Mouse (Mus musculus) liver, embryonic 14 days (tissue): Measurements from ENCODE around the gene Ajm1. TPM values are rescaled to one million over a fixed set of nuclear protein-coding genes. Genes with fewer than 3 reads are reported as not detected.

ENCODE experiments used
- polyA plus RNA-seq: library from polyadenylated mRNA; depleted of rRNA; stranded (reverse); fragments of >200 nt; gene quantifications from 2 replicates; pipeline ENCODE4 v1.2.3, GENCODE M21; 2012; rRNA removed

Ajm1 gene
- polyA plus RNA-seq: 0.02 and 0.06 TPM in 2 replicates

DNA sequence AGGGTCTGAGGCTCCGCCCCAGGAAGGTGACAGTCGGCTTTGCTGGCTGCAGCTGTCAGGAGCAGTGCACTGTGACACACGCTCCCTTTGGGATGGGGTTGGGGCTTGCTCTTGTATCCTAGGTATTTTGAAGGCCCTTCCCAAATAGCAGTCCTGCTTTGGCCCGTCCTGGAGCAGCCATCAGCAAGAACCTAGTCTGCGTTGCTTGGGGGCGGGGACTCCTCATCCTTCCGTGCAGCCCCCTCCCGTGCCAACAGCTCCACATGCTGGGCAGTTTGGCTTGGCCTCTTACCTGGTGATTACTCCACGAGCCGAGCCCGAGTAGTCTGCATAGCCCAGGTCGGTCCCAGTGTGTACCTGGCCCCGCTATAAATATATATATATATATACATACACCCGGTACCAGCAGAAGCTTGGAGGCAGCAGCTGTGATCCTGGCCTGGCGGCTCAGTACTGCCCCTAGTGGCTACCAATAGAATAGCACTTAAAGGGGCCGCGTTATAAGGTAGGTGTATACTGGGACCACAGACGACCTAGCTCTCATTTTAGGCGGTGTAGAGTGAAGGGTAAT lies at the start of gene Ajm1:
Gene Ajm1, minus strand, starts transcription at position 464 of the 571 bp plus-strand sequence.

DNA sequence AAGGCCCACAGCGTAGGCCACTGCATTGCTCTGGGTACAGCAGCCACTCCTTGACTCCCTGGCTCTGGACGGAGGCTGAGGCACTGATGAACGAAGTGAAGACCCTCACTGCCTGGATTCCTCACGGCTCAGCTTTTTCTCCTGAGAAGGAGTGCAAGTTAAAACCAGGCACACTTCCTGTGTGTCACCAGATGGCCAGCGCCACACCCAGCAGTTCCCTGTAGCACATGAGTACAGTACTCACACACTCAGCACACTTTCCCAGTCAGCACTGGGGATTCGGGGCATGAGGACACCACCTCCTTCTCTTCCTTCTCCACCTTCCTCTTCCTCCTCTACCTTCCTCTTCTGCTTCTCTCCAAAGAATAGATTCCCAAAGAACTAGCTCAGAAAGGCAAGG lies 46.3 kb upstream of the Ajm1 start, which contains the start of gene Fcna:
Gene Fcna, minus strand, starts transcription at position 220 of the 400 bp plus-strand sequence.

DNA sequence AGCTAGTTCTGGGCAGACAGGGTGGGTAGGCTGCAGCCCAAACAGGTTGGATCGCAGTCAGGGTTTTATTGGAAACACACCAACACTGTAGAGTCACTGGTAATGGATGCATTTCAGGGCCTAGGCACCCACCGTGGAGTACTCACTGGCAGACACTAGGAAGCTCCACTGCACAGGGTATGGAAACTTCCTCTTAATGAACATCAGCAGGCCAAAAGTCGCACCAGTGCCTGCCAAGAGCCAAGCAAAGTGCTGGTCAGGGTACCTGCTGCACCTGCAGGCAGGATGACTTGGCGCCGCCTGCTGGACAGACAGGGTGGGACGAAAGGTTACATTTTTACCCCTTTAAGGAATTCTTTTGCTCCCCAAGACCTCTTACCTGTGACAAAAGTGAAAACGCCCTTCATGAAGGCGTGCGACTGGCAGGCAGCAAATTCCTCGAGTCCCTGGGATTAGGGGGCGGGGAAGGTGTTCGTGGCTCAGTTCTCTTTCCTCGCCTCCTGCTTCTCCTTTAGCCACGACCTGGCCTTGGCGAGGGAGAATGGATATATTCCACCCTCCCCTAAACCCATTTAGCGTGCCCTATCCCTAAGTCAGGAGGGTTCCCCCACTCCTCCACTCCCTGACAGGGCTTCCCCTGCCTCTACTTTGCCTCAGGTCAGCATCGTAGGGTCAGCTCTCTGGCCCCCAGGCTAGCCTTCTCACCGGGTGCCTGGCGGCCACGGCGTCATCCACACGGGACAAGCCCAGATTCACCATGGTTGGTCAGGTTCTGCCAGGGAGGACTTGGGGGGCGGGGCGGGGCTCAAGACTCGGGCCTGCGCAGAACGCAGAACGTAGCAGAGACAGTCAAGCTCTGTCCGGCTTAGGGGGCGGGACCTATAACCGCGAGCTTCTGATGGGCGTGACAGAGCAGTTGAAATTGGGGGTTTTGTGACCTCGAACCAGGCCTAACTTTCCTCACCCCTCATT lies 40.0 kb upstream of the Ajm1 start, which contains the start of gene Tmem141:
Gene Tmem141, minus strand, starts transcription at position 777 of the 972 bp plus-strand sequence.

DNA sequence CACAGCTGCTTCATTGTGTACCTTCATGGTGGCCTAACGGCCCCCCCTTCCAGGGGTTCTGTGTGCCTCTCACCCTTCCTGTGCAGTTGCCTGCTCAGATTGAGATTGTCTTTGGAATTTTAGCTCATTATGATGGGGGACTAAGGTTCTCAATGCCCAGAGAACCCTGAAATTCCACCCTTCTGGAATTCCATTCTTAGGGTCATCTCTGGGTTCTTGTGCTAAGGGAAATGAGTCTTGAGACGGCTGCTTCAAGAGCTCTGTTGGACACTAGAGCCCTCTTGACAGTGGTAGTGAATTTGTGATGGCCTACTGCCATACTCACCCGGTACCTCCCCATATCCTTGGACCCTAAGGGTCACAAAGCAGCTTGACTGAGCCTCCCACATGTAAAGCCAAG lies 36.0 kb upstream of the Ajm1 start, which contains the start of gene Ccdc183:
Gene Ccdc183, minus strand, starts transcription at position 101 of the 400 bp plus-strand sequence.

DNA sequence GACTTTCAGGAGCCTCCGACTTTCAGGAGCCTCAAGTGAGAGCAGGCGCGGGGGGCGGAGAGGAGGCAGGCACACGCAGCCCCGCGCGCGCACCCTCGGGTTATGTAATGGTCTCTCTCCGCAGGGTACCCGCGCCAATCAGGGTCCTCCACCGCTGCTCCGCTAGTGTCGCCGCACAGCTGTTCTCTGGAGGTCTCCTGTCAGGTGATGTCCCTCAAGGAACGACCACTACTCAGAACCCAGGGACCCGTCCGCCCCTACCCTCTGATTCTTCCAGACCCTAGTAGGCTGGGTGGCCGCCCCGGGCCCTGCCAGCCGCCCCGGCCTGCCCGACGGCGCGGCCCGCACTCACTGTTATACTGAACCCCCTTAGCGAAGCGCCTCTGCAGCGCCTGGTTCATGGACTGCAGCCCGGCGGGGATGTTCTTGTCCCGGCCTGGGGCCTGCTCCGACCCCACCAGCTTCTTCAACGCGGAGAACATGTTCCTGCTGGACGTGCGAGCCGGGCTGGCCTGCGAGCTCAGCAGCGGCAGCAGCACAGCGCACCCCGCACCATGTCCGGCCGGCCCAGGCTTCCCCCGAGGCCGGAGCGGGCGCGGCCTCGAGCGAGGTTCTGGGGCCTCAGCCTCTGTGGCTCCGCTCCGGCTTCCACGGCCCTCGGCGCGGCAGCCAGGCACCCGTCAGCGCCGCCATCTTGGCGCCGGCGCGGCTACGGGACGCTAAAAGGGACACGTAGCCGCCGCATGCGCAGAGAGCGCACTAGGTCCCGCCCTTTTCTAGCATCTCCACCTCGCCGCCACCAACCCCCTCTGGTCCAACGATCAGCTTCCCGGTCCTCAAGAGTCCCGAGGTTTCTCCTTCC lies 26.4 kb upstream of the Ajm1 start, which contains the start of gene Rabl6:
Gene Rabl6, minus strand, starts transcription at position 761 of the 862 bp plus-strand sequence.

DNA sequence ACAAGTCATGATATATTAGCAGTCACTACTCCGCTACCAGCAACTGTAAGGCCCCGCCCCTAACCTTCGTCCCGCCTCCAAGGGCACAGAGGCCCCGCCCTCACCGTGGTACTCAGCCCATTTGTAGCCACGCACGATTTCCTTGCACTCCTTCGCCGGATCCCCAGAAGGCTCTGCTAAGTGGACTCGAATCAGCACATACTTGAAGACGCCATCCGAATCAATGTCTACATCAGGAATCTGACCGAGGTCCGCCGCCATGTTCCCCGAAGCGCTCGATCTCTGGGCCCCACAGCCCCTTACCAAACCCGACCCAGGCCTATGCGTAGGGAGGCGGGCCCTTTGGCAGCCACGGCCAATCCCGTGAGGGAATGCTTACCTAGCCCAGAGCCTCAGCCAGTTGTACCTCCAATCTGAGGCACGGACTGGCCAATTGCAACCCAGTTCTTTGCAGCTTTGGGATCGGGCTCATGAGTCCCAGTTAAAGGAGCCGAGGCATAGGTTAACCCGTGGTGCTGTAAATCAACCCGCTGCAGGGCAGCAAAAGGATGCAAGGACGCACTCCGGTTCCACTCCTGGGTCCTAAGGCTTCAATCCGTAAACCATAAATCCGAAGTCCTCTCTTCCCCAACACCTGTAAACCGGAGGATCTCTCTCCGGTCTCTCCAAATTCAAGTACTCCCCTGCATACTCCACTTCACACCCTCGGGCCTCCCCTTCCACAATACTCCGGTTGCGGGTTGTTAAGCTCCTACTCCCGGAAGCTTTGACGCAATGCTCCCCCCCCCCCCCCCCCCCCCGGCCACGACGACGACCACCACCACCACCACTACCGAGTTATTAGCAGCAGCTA lies 6.8 kb downstream of the Ajm1 start, which contains the start of the genes Mamdc4 and Phpt1:
Gene Mamdc4, minus strand, starts transcription at position 267 of the 853 bp plus-strand sequence.
Gene Phpt1, minus strand, starts transcription at position 646 of the 853 bp plus-strand sequence.

DNA sequence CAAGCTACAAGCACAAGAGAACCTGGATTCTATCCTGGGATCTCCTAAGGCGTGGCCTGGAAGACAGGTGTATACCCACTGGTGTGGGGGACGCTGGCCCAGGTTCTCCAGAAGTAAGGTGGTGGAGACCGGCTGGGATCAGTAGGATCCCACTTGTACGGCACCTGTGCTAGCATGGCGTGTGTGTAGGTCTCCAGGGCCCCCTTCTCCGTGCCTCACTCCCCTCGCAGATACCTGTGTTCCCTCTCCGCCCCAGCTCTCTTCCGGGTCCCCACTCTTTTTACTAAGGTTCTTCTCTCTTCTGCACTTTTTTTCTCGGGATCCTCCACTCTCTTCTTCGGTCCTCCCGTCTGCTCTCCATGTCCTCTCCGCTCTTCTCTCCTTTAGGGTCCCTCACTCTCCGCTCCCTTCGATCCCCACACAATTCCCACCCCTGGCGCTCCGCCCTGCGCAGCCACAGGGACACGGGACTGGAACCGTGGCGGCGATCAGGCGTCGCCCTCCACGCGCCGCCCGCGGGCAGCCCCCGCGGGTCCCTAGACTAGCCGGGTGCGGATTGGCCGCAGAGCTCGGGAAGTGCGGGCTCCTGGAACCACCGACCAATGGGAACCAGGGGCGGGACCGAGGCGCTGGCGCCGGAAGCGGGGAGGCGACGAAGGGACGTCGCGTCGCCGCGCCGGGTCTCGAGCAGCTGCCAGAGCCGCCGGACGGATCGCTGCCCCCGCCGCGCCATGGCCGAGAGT lies 24.2 kb downstream of the Ajm1 start, which contains the start of gene Edf1:
Gene Edf1, plus strand, starts transcription at position 627 of the 743 bp plus-strand sequence.

DNA sequence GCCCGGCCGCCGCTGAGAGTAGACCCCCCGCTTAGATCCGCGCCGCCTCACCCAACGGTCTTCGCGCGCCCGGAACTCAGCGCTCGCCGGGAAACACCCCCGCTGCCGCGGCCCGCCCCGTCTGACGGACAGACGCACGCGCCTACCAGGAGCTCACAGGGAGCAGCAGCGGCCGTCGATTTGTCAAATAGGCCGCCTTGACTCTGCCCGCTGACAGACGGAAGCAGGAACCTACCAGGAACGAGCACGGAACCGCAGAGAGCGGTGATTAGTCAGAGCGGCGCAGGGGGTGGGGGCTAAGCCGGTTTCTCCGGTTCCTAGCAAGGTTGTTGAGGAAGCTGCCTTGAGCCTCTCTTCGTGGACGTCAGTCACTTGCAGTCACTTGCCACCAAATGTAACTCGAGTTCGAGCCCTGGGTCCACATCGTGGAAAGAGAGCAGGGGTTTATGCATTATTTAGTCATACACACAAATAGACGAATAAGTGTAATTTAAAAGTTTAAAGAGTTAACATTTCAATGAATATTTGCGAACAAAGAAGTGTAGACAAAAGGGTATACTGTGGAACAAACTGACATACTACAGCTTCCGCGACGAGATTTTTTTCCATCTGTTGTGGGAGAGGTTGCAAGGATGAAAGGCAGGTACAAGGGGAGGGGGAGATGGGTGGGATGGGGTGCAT lies 34.6 kb downstream of the Ajm1 start, which contains the start of gene Traf2:
Gene Traf2, minus strand, starts transcription at position 130 of the 681 bp plus-strand sequence.

Other genes starting within 250 kb of the Ajm1 start
- gene Man1b1, start 249.4 kb downstream of the Ajm1 start, polyA plus RNA-seq: 5.0 and 8.0 TPM in 2 replicates
- 9.5 and 11.0 TPM in 2 replicates for gene Dpp7, start 225.4 kb downstream of the Ajm1 start, polyA plus RNA-seq
- gene Uap1l1, start 216.1 kb downstream of the Ajm1 start, polyA plus RNA-seq: 3.3 and 4.3 TPM in 2 replicates
- 18.3 and 19.0 TPM in 2 replicates for gene Sapcd2, start 209.4 kb downstream of the Ajm1 start, polyA plus RNA-seq
- 0.18 and 0.22 TPM in 2 replicates for gene Entpd2, start 185.9 kb downstream of the Ajm1 start, polyA plus RNA-seq
- gene Npdc1, start 182.4 kb downstream of the Ajm1 start, polyA plus RNA-seq: 3.2 and 3.7 TPM in 2 replicates
- 0.37 and 0.68 TPM in 2 replicates for gene Fut7, start 158.5 kb downstream of the Ajm1 start, polyA plus RNA-seq
- 1.9 and 2.4 TPM in 2 replicates for gene Abca2, start 153.1 kb downstream of the Ajm1 start, polyA plus RNA-seq
- gene Clic3, start 124.9 kb downstream of the Ajm1 start, polyA plus RNA-seq: 0.14 and 0.23 TPM in 2 replicates
- 7.5 and 7.9 TPM in 2 replicates for gene Paxx, start 120.7 kb downstream of the Ajm1 start, polyA plus RNA-seq
- 0.21 TPM in 2 replicates for gene Ptgds, start 111.7 kb downstream of the Ajm1 start, polyA plus RNA-seq
- not detected in 2 replicates for gene Lcn12, start 87.8 kb downstream of the Ajm1 start, polyA plus RNA-seq
- gene Fbxw5, start 81.0 kb downstream of the Ajm1 start, polyA plus RNA-seq: 4.5 and 8.5 TPM in 2 replicates
- gene C8g, start 80.0 kb downstream of the Ajm1 start, polyA plus RNA-seq: 19.1 and 24.6 TPM in 2 replicates
- 5.3 and 6.8 TPM in 2 replicates for gene Traf2, start 34.8 kb downstream of the Ajm1 start, polyA plus RNA-seq
- gene Edf1, start 23.9 kb downstream of the Ajm1 start, polyA plus RNA-seq: 107 and 113 TPM in 2 replicates
- gene Mamdc4, start 6.9 kb downstream of the Ajm1 start, polyA plus RNA-seq: 6.2 and 6.3 TPM in 2 replicates
- gene Phpt1, start 6.5 kb downstream of the Ajm1 start, polyA plus RNA-seq: 32.3 and 33.8 TPM in 2 replicates
- 20.4 and 22.4 TPM in 2 replicates for gene Rabl6, start 26.8 kb upstream of the Ajm1 start, polyA plus RNA-seq
- not detected in 2 replicates for gene Ccdc183, start 35.9 kb upstream of the Ajm1 start, polyA plus RNA-seq
- 9.5 and 10.0 TPM in 2 replicates for gene Tmem141, start 40.2 kb upstream of the Ajm1 start, polyA plus RNA-seq
- 21.6 and 24.9 TPM in 2 replicates for gene Fcna, start 46.3 kb upstream of the Ajm1 start, polyA plus RNA-seq
- gene Lcn8, start 71.4 kb upstream of the Ajm1 start, polyA plus RNA-seq: not detected in 2 replicates
- gene Lcn5, start 76.2 kb upstream of the Ajm1 start, polyA plus RNA-seq: not detected in 2 replicates
- gene Lcn6, start 95.0 kb upstream of the Ajm1 start, polyA plus RNA-seq: not detected in 2 replicates
- not detected in 2 replicates for gene Lcn10, start 101.0 kb upstream of the Ajm1 start, polyA plus RNA-seq
- not detected in 2 replicates for gene Obp2a, start 118.3 kb upstream of the Ajm1 start, polyA plus RNA-seq
- gene Bmyc, start 125.0 kb upstream of the Ajm1 start, polyA plus RNA-seq: 4.2 TPM in 2 replicates
- not detected in 2 replicates for gene Obp2b, start 155.3 kb upstream of the Ajm1 start, polyA plus RNA-seq
- not detected in 2 replicates for gene Lcn3, start 183.8 kb upstream of the Ajm1 start, polyA plus RNA-seq
- not detected in 2 replicates for gene Lcn11, start 195.3 kb upstream of the Ajm1 start, polyA plus RNA-seq
- gene Gm13539, start 200.5 kb upstream of the Ajm1 start, polyA plus RNA-seq: not detected in 2 replicates
- gene Glt6d1, start 234.1 kb upstream of the Ajm1 start, polyA plus RNA-seq: not detected in 2 replicates
- gene Lcn9, start 241.4 kb upstream of the Ajm1 start, polyA plus RNA-seq: not detected in 2 replicates